Mouse (Mus musculus): ENCODE results near the gene Ankrd44.

- TF ChIP-seq POLR2A (IDR thresholded peaks at IDR 0.05; ENCODE audit: low read depth, low read length) (no peak), HCFC1 (IDR thresholded peaks at IDR 0.05; ENCODE audit: low read depth, low read length) (no peak), EP300 (IDR thresholded peaks at IDR 0.05; ENCODE audit: low read length) (no peak), CHD1 (IDR thresholded peaks at IDR 0.05; ENCODE audit: low read depth, low read length) (no peak), CTCF (conservative IDR thresholded peaks at IDR 0.05 in 1 of 2, IDR thresholded peaks at IDR 0.05 in 1 of 2; ENCODE audit: low read depth in 2 of 2, low read length in 2 of 2) (no peak), E2F4 (IDR thresholded peaks at IDR 0.05; ENCODE audit: insufficient replicate concordance, low read depth, low read length) (no peak), TBP (conservative IDR thresholded peaks at IDR 0.05; ENCODE audit: low read depth, low read length) (no peak), USF2 (conservative IDR thresholded peaks at IDR 0.05; ENCODE audit: low read depth, low read length) (no peak), MAZ (IDR thresholded peaks at IDR 0.05; ENCODE audit: low read depth, low read length) (no peak), ETS1 (conservative IDR thresholded peaks at IDR 0.05; ENCODE audit: low read depth, low read length) (no peak; the same call in 1 of the 2 replicates), ELF1 (IDR thresholded peaks at IDR 0.05; ENCODE audit: low read depth, low read length) (no peak), BHLHE40 (IDR thresholded peaks at IDR 0.05; ENCODE audit: low read depth, low read length) (no peak)
Observed at GRCm38 (mm10) chr1:54844361-54844760, 81.8 kb downstream of the Ankrd44 start.

Measured in CH12.LX (cell line).